8 mouse cellular contexts compared by ENCODE assay signal in the genomic region with DNA sequence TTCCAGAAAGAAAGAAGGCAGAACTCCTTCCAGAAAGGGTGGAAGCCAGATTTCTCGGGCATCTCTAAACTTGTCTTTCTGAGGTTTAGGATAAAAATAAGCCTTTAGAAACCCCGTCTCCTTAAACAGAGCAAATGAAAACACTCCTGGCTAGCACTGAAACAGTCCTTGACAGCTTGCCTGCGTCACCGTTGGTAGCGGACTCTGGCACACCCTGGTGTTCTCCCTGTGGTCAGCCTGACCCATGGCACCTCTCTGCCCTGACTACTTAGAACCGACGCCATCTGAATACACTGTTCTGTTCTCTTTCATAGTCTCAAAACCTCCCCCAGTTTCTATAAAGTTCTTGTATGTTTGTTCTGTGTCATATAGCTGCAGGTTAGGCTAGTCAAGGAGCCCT. TPM values are rescaled to one million over a fixed set of nuclear protein-coding genes. Genes with fewer than 3 reads are reported as not detected.
A peak's percentile ranks its signal among the peaks of the same experiment; 100 is the strongest.
DNase-seq lines count a peak whose midpoint lies in the region; ATAC-seq and TF ChIP-seq lines count a peak whose summit lies in the region.

No protein-coding gene starts in this region.

- peak; percentile 59; the same call in 1 of the 2 replicates for ATAC-seq in intestine, postnatal 0 days

- 41% methylated on average over 7 of the region's 7 CpGs for WGBS in kidney, adult 2 months
- 44% methylated on average over 7 of the region's 7 CpGs for WGBS in intestine, postnatal 0 days

- TF ChIP-seq POLR2A in kidney, adult 2 months (IDR thresholded peaks at IDR 0.05; ENCODE audit: low read depth, low read length): no peak

- no peak overlapping the region for H3K27ac ChIP-seq in kidney, adult 2 months (ENCODE audit: insufficient read depth, low read depth, low read length)
- peak overlapping the region; percentile 1; the same call in 1 of the 2 replicates for H3K27ac ChIP-seq in ES-E14 (ENCODE audit: insufficient read depth, low read depth, low read length, poor library complexity, severe bottlenecking)
- H3K27ac ChIP-seq in brown adipose tissue, adult 24 weeks (replicated peaks; ENCODE audit: low read depth, low read length): peak overlapping the region; percentile 36
- no peak overlapping the region for H3K27ac ChIP-seq in intestine, postnatal 0 days (ENCODE audit: low read depth, low read length)

- no peaks in the 10 kb centered on the region for H3K9me3 ChIP-seq in ES-E14 (ENCODE audit: control insufficient read depth, insufficient read depth, low read depth, low read length)
- H3K9me3 ChIP-seq in intestine, postnatal 0 days (ENCODE audit: control insufficient read depth): no peaks in the 10 kb centered on the region

- TF ChIP-seq CTCF in kidney, adult 2 months (conservative IDR thresholded peaks at IDR 0.05; ENCODE audit: insufficient read depth, insufficient read length, low read depth, low read length): peak; percentile 52
- 0 out of 2 replicates have a peak, but pooled peaks have one; percentile 22 for TF ChIP-seq CTCF in intestine, postnatal 0 days (IDR thresholded peaks at IDR 0.05; ENCODE audit: low read depth)

- in situ Hi-C loops in ES-E14 (cut with MboI; ENCODE audit: low sequenced_read_pairs in 2 of 2, unreplicated experiment in 2 of 2): no loop called here

- no peak overlapping the region for H3K9ac ChIP-seq in ES-E14 (ENCODE audit: insufficient read depth, low read depth, low read length, poor library complexity, severe bottlenecking)
- no peak overlapping the region for H3K9ac ChIP-seq in intestine, postnatal 0 days (ENCODE audit: low read depth, low read length)

- no peaks in the 10 kb centered on the region for H3K36me3 ChIP-seq in kidney, adult 2 months (ENCODE audit: control insufficient read depth, insufficient read depth, low read length)
- peaks cover 9% of the 10 kb centered on the region for H3K36me3 ChIP-seq in ES-E14 (ENCODE audit: control insufficient read depth, insufficient read depth, low read length, poor library complexity, severe bottlenecking)
- H3K36me3 ChIP-seq in intestine, postnatal 0 days (ENCODE audit: control insufficient read depth, insufficient read depth): peaks cover 3% of the 10 kb centered on the region

- peaks cover 13% of the 10 kb centered on the region for H3K4me1 ChIP-seq in kidney, adult 2 months (ENCODE audit: control insufficient read depth, insufficient read depth, low read length)
- peaks cover 6 to 16% of the 10 kb centered on the region in 2 experiments for H3K4me1 ChIP-seq in ES-E14 (ENCODE audit: control insufficient read depth in 2 of 2, insufficient read depth in 2 of 2, low read length in 2 of 2, poor library complexity in 1 of 2)
- peaks cover 27% of the 10 kb centered on the region for H3K4me1 ChIP-seq in brown adipose tissue, adult 24 weeks (ENCODE audit: control insufficient read depth, insufficient read depth, insufficient read length, low read length)
- peaks cover 10% of the 10 kb centered on the region for H3K4me1 ChIP-seq in intestine, postnatal 0 days (replicated peaks; ENCODE audit: control insufficient read depth, insufficient read depth, low read length)

- 0 out of 2 replicates have a peak overlapping the region, but pooled peaks have one; percentile 6 for H3K4me2 ChIP-seq in intestine, postnatal 0 days (replicated peaks; ENCODE audit: low read depth)

- no peaks in the 10 kb centered on the region for H3K27me3 ChIP-seq in kidney, adult 2 months (replicated peaks; ENCODE audit: control insufficient read depth, insufficient read depth, low read length)
- no peaks in the 10 kb centered on the region for H3K27me3 ChIP-seq in intestine, postnatal 0 days (replicated peaks; ENCODE audit: control insufficient read depth, insufficient read depth, low read length)

- intact Hi-C loops in left cerebral cortex, postnatal 4 days (cut with DNase I): no loop called here

- peak; percentile 51 for DNase-seq in kidney, adult 2 months
- DNase-seq in kidney, adult 11 months: no peak
- no peak for DNase-seq in ES-E14 (ENCODE audit: low read depth, low spot score)
- peak; percentile 56 for DNase-seq in skeletal muscle tissue, adult 2 months (ENCODE audit: low read depth, low spot score)
- no peak for DNase-seq in left cerebral cortex, postnatal 4 days
- no peak for DNase-seq in B cell, adult 2 months

- H3K4me3 ChIP-seq in kidney, adult 2 months (ENCODE audit: insufficient read depth, low read depth, low read length): no peak overlapping the region
- H3K4me3 ChIP-seq in ES-E14 (ENCODE audit: insufficient read depth in 1 of 2, low read depth in 1 of 2, low read length in 2 of 2, poor library complexity in 1 of 2, severe bottlenecking in 1 of 2): no peak overlapping the region
- H3K4me3 ChIP-seq in brown adipose tissue, adult 24 weeks (ENCODE audit: insufficient read depth, low read depth, low read length): no peak overlapping the region
- no peak overlapping the region for H3K4me3 ChIP-seq in intestine, postnatal 0 days (ENCODE audit: low read depth, low read length)

TF ChIP-seq in ES-E14, 5 proteins besides CTCF, POLR2A, EP300 and RAD21:
- TF ChIP-seq CHD2 (IDR thresholded peaks at IDR 0.05; ENCODE audit: low read depth, low read length) (no peak), MAFK (IDR thresholded peaks at IDR 0.05; ENCODE audit: insufficient read depth, low read depth, low read length) (no peak), ZNF384 (IDR thresholded peaks at IDR 0.05; ENCODE audit: low read depth, low read length) (no peak), ZC3H11A (IDR thresholded peaks at IDR 0.05; ENCODE audit: borderline replicate concordance, low read depth, low read length) (no peak), HCFC1 (IDR thresholded peaks at IDR 0.05; ENCODE audit: borderline replicate concordance, insufficient read depth, low read length) (no peak)

RNA-seq across cellular contexts. Expression of a gene that starts 17.7 kb away (rescaled TPM):
- 17.7 and 19.9 TPM in 2 replicates for polyA plus RNA-seq in kidney, adult 2 months (2012; rRNA removed)
- total RNA-seq in ES-E14 (2012; rRNA removed): 39.0 and 89.0 TPM in 2 replicates
- polyA plus RNA-seq in brown adipose tissue, adult 24 weeks (2012; ENCODE audit: insufficient read depth, insufficient read length, missing spikeins): 50.9 and 52.2 TPM in 2 replicates
- 18.0 and 19.7 TPM in 2 replicates for polyA plus RNA-seq in intestine, postnatal 0 days (2015; fragmentation: Nextera tagmentation; extraction: Ambion mirVana)
- 100 to 1,000 TPM; 112 to 115 TPM for total RNA-seq in left cerebral cortex, postnatal 4 days (2021)

RNA-seq across cellular contexts. Expression of a gene that starts 53.9 kb away (rescaled TPM):
- 14.5 and 14.8 TPM in 2 replicates for polyA plus RNA-seq in kidney, adult 2 months (2012; rRNA removed)
- total RNA-seq in ES-E14 (2012; rRNA removed): 62.2 and 63.2 TPM in 2 replicates
- 20.3 and 20.9 TPM in 2 replicates for polyA plus RNA-seq in brown adipose tissue, adult 24 weeks (2012; ENCODE audit: insufficient read depth, insufficient read length, missing spikeins)
- polyA plus RNA-seq in intestine, postnatal 0 days (2015; fragmentation: Nextera tagmentation; extraction: Ambion mirVana): 16.4 and 18.4 TPM in 2 replicates
- total RNA-seq in left cerebral cortex, postnatal 4 days (2021): 10 to 100 TPM; 50.7 to 60.8 TPM

Comparison
In these comparisons a context has a peak if more than half of its experiments do, and no peak if none do; other contexts are left out.
1. DNase-seq: peak in kidney, adult 2 months (single experiment) and skeletal muscle tissue, adult 2 months (single experiment); none in kidney, adult 11 months (single experiment), ES-E14 (single experiment), left cerebral cortex, postnatal 4 days (single experiment) and B cell, adult 2 months (0 of 2).
2. H3K27ac ChIP-seq: peak in ES-E14 (single experiment) and brown adipose tissue, adult 24 weeks (single experiment); none in kidney, adult 2 months (single experiment) and intestine, postnatal 0 days (single experiment).